Mouse (Mus musculus) heart, adult 2 months (tissue): Measurements from ENCODE around the gene Adgre4. TPM values are rescaled to one million over a fixed set of nuclear protein-coding genes. Genes with fewer than 3 reads are reported as not detected.

ENCODE experiments used
- DNase-seq, 2 experiments: peaks; one replicate each; pipeline ENCODE4 v3.0.0; 2021
- H3K27ac ChIP-seq: fragments of 200-600 bp; 2 replicates; pipeline ENCODE4 v1.8.1; 2022
- H3K27me3 ChIP-seq: fragments of 200-500 bp; 2 replicates; pipeline ENCODE4 v1.6.1; 2012; ENCODE audit warnings: mild to moderate bottlenecking, low read length, inconsistent platforms, mixed read lengths; ENCODE audit not compliant: control insufficient read depth, insufficient read depth
- H3K36me3 ChIP-seq: fragments of 200-500 bp; 2 replicates; pipeline ENCODE4 v1.6.1; 2012; ENCODE audit warnings: low read length, inconsistent platforms; ENCODE audit not compliant: control insufficient read depth, insufficient read depth
- H3K4me1 ChIP-seq: fragments of 200-500 bp; 2 replicates; pipeline ENCODE4 v1.6.1; 2011; ENCODE audit warnings: low read length; ENCODE audit not compliant: control insufficient read depth, insufficient read depth
- H3K4me3 ChIP-seq: fragments of 200-600 bp; 2 replicates; pipeline ENCODE4 v1.8.1; 2022
- H3K79me2 ChIP-seq: fragments of 200-500 bp; replicated peaks from 2 replicates; pipeline ENCODE4 v1.6.1; 2012; ENCODE audit warnings: mild to moderate bottlenecking, inconsistent platforms, low read length, moderate library complexity, mixed read lengths; ENCODE audit not compliant: control insufficient read depth, insufficient read depth
- H3K9ac ChIP-seq: fragments of 200-500 bp; 2 replicates; pipeline ENCODE4 v1.6.1; 2012; ENCODE audit warnings: low read depth, mild to moderate bottlenecking, control low read depth, inconsistent platforms, low read length, mixed read lengths
- CTCF ChIP-seq: fragments of 200-600 bp; IDR thresholded peaks from 2 replicates; pipeline ENCODE4 v1.8.1; 2022; ENCODE audit warnings: antibody characterized with exemption, mild to moderate bottlenecking, moderate library complexity
- EP300 ChIP-seq: fragments of 200-500 bp; IDR thresholded peaks from 2 replicates; pipeline ENCODE4 v1.6.1; 2011; ENCODE audit warnings: low read depth, low read length, control low read depth; ENCODE audit not compliant: insufficient read depth
- POLR2A ChIP-seq: fragments of 200-500 bp; IDR thresholded peaks from 2 replicates; pipeline ENCODE4 v1.6.1; 2011; ENCODE audit warnings: mild to moderate bottlenecking, low read depth, low read length, control low read depth; ENCODE audit not compliant: insufficient read depth
- WGBS: fragments of 180-500 bp; shearing (Covaris S2); methylation state at CpG from one replicate; pipeline ENCODE4 v1.1.7; 2018; 5-methylcytosine and 5-hydroxymethylcytosine counted together
- intact Hi-C: fragments of 180-260 bp; cut with DNase I; formaldehyde crosslinking; loops from one replicate; pipeline ENCODE4 v1.15.1; 2025
- polyA plus RNA-seq: library from polyadenylated mRNA; depleted of rRNA; stranded (reverse); fragments of >200 nt; gene quantifications from 2 replicates; pipeline ENCODE4 v1.2.3, GENCODE M21; 2012; rRNA removed
- total RNA-seq, 2 experiments: library from RNA; stranded (reverse); gene quantifications; 2 replicates each; pipeline ENCODE4 v1.2.3; 2021

Adgre4 gene
- total and polyA plus RNA-seq, 3 experiments, result 0.47 to 0.92 (median 0.75) TPM

DNA sequence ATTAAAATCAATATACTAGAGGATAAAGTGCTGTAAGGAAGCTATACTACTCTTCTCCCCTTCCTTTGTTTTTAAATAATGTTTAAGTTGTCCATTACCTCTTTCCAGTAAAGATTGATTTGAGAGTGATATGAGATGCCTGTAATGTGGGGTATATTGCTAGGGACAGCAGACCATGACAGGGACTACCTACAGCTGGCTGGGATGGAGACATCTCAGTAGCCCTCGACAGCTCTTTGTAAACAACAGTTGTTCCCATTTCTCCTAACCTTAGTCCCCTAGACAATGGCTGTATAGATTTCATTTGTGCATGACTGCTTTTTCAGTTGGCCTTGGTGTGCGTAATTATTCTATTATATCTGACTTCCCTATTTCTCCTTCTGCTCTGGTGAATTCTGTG lies 153.3 kb downstream of the Adgre4 start:
- no peak overlapping the region for H3K4me3 ChIP-seq
- no peak for TF ChIP-seq CTCF
- TF ChIP-seq POLR2A, result no peak
- no peak for TF ChIP-seq EP300
- no peaks in the 10 kb centered on the region for H3K27me3 ChIP-seq
- H3K9ac ChIP-seq, result no peak overlapping the region
- no peaks in the 10 kb centered on the region; the same call in 1 of the 2 replicates for H3K36me3 ChIP-seq
- WGBS, result 68% methylated on average over 2 of the region's 2 CpGs
- no peaks in the 10 kb centered on the region for H3K4me1 ChIP-seq
- H3K79me2 ChIP-seq, result no peaks in the 10 kb centered on the region
- no peak overlapping the region for H3K27ac ChIP-seq
- no peak for DNase-seq
- intact Hi-C loops, result no loop called here

Other genes starting within 250 kb of the Adgre4 start
- gene Vmn2r118, start 124.8 kb upstream of the Adgre4 start, total RNA-seq, result not detected
- gene Vmn2r118, start 124.8 kb upstream of the Adgre4 start, polyA plus RNA-seq, result not detected in 2 replicates
- gene Pot1b, start 37.4 kb upstream of the Adgre4 start, total RNA-seq, result 1 to 10 TPM; 2.3 to 2.8 TPM
- gene Pot1b, start 37.4 kb upstream of the Adgre4 start, polyA plus RNA-seq, result 1.5 and 3.5 TPM in 2 replicates
- gene Zfp119a, start 128.9 kb downstream of the Adgre4 start, total RNA-seq, result 1 to 10 TPM; 4.0 to 4.2 TPM
- 0.43 and 1.0 TPM in 2 replicates for gene Zfp119a, start 128.9 kb downstream of the Adgre4 start, polyA plus RNA-seq
- 1 to 10 TPM; 3.8 TPM for gene Zfp959, start 142.1 kb downstream of the Adgre4 start, total RNA-seq
- gene Zfp959, start 142.1 kb downstream of the Adgre4 start, polyA plus RNA-seq, result 1.4 and 2.1 TPM in 2 replicates
- gene Zfp119b, start 199.5 kb downstream of the Adgre4 start, total RNA-seq, result 1 to 10 TPM; 2.5 to 3.9 TPM
- 0.49 and 1.2 TPM in 2 replicates for gene Zfp119b, start 199.5 kb downstream of the Adgre4 start, polyA plus RNA-seq
- under 1 TPM; 0.34 to 0.91 TPM for gene Ebi3, start 202.7 kb downstream of the Adgre4 start, total RNA-seq
- gene Ebi3, start 202.7 kb downstream of the Adgre4 start, polyA plus RNA-seq, result 1.3 and 4.1 TPM in 2 replicates
- 1 to 10 TPM; 8.3 to 9.2 TPM for gene Yju2, start 209.1 kb downstream of the Adgre4 start, total RNA-seq
- 3.7 and 4.2 TPM in 2 replicates for gene Yju2, start 209.1 kb downstream of the Adgre4 start, polyA plus RNA-seq
- gene Shd, start 220.5 kb downstream of the Adgre4 start, total RNA-seq, result under 1 TPM; 0.63 to 0.64 TPM
- gene Shd, start 220.5 kb downstream of the Adgre4 start, polyA plus RNA-seq, result 1.9 TPM in 2 replicates
- gene Fsd1, start 236.5 kb downstream of the Adgre4 start, total RNA-seq, result under 1 TPM; 0.50 to 0.61 TPM
- 0.35 and 0.76 TPM in 2 replicates for gene Fsd1, start 236.5 kb downstream of the Adgre4 start, polyA plus RNA-seq